Mouse (Mus musculus) lung, postnatal 14 days (tissue): ENCODE results near the gene Olfr609.
"Not testable (repeated sequence)": the region's sequence is repeated elsewhere in the genome, so short reads cannot be mapped to it uniquely, and the experiment has no call there.

ENCODE experiments used
- DNase-seq: peaks from one replicate; pipeline ENCODE4 v3.0.0; 2021

The Olfr609 gene

DNA sequence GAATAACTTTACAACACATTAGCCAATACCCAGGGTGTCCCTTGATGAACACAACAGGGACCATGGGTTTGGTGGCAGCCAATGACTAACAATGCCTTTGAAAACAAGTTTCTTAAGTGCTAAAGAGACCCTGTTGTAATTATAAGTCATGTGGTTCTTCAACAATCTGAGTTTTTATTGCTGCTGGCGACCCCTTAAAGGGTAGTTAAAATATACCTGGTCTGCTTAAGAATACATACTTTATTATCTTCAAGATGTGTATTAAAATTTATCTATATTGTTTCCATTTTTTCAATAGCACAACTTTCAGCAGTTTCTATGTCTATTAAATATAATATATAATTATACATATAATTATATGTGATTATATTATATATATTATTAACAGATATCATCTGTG, at the start of gene Olfr609:
Gene Olfr609 (minus strand): TSS at position 101 of the 400 bp plus-strand sequence.
- DNase-seq = no peak

DNA sequence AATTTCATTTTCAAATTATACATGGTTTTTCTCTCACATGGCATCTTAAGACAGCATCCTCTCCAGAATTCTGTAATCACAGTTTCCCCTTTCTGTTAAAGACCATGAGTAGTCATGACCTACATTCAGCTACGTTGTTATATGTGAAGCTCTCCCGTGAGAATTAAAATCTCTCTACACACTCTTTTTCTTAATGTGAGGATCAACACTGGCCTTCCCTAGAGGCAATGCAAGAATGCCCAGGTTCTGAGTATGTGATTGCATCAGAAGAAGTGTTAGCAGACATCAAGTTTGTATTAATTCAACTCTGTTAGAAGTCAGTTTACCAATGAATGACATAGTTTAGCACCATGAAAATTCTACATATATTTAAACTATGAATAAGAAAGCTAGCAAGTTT, 44.8 kb upstream of the Olfr609 start, which contains the start of gene Olfr612:
Gene Olfr612 (minus strand): TSS at position 101 of the 400 bp plus-strand sequence.
- DNase-seq = not testable (repeated sequence)

DNA sequence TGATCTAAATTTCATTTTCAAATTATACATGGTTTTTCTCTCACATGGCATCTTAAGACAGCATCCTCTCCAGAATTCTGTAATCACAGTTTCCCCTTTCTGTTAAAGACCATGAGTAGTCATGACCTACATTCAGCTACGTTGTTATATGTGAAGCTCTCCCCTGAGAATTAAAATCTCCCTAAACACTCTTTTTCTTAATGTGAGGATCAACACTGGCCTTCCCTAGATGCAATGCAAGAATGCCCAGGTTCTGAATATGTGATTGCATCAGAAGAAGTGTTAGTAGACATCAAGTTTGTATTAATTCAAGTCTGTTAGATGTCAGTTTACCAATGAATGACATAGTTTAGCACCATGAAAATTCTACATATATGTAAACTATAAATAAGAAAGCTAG, 22.9 kb upstream of the Olfr609 start, which contains the start of gene Olfr611:
Gene Olfr611 (minus strand): TSS at position 101 of the 400 bp plus-strand sequence.
- DNase-seq = not testable (repeated sequence)

DNA sequence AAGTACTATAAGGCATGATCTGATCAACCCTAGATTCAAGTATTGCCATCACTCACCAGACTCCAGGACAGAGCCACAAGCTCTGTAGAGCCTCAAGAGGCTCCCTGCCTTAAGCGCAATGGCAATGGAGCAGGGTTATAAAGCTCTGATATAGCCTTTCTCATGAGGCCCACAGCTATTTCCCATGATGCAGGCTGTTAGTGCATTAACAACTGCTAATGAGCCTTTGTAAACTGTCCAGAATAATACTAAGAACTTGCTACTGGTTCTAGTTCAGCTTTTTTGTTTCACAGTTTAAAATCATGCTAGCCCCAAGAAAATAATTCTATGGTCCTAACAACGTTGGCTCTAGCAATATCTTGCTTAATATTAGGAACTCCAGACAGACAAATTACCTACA, 14.2 kb upstream of the Olfr609 start, which contains the start of gene Olfr610:
Gene Olfr610 (minus strand): TSS at position 101 of the 400 bp plus-strand sequence.
- DNase-seq = no peak

DNA sequence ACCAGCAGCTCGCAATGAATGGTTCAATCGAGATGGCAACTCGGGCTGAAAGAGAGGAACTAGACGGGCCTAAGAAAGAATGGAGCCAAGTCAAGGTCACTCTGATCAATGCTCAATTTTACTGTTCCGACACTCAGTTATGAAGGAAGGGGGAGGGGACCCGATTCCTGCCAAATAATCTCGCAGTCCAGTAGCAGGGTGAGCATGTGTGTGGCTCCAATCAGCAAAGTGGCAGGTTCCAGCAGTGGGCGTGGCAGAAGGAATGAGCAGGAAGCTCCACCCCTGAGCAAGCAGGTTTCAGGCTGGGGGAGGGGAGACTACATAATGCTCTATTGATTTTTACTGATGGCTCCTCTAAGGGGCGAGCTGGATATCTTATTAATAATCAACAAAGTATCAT, 20.8 kb downstream of the Olfr609 start:
- not testable (repeated sequence) for DNase-seq

DNA sequence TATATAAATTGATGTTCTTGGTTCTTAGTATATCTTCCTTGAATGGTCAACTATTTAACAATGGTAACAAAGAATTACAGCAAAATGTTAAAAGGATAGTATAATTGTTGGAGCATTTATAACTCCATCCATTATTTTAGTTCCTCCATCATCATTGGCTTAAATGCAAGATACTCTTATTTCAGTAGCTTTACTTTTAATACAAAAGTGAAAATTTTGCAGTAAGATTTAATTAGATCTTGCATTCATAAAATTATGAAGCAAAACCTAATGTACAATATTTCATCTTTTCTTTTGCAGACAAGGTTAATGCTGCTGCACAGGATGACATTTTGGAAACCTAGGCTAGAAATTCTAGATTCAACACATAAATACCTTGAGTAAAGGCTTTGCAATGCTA, 28.3 kb downstream of the Olfr609 start, which contains the start of gene Olfr608:
Gene Olfr608 (plus strand): TSS at position 301 of the 400 bp plus-strand sequence.
- DNase-seq = no peak

DNA sequence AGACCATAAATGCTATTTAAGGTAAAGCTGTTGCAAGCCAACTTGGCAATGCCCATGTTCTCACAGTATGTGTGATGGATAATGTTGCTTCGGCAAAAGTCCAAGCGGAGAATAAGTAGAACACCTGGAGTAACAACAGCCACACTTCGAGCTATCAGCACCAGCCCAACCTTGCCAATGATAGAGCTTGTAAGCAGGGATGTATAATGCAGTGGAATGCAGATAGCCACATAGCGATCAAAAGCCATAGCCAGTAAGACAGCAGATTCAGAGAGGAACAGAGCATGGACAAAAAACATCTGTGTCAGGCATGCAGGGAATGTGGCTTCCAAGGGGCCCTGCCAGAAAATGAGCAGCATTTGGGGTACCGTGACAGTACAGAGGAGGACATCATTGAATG, 37.3 kb downstream of the Olfr609 start:
- no peak for DNase-seq

DNA sequence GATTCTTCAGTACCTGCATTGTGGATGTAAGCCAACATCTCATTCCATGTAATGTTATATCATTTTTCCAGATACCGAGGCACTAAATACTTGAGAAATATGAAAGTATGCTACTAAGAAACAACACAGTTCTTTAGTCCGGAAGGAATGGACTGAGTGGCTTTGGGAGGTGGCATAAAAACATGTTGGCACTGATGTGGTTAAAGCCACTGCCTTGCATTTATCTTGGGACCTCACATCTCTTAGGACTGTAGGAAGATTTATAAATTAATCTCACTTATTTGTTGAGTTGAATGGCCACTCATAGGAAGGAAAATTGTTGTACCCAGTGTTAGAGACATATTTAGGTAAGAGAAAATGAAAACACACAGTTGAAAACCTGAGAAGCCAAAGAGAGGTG, 49.1 kb downstream of the Olfr609 start, which contains the start of gene Olfr606:
Gene Olfr606 (plus strand): TSS at position 301 of the 400 bp plus-strand sequence.
- DNase-seq = no peak

DNA sequence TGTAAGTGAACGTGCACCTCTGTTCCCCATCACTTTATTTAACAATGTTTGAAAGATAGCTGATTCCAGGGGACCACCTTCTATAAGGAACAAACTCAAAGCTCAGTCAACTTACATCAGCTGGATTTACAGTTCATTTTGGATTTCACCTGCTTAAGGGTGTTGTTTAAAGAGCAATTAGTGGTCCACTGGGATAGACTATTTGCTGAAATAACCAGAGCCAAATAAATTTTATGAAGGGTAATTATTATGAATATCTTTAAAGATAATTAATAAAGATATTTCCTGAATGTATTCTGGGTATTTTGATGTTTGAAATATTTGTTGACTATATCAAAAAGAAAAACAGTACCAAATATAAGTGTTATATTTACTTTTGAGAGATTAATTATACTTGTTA, 52.5 kb downstream of the Olfr609 start, which contains the start of gene Olfr605:
Gene Olfr605 (minus strand): TSS at position 101 of the 400 bp plus-strand sequence.
- no peak for DNase-seq
